Mouse (Mus musculus) liver, embryonic 14.5 days (tissue): ENCODE measurements at regions not wholly inside any gene's neighbourhood (a gene's known extent, or its start where the extent isn't known, plus 50 kb on each side); places are given as distances from the start of the nearest gene placed in this dataset.

ENCODE experiments used
- CTCF ChIP-seq: IDR thresholded peaks from 2 replicates; pipeline ENCODE4 v1.5.1; 2016; ENCODE audit warnings: antibody characterized with exemption, low read depth, control low read depth
- EP300 ChIP-seq: IDR thresholded peaks from 2 replicates; pipeline ENCODE4 v1.6.1; 2016; ENCODE audit warnings: antibody characterized with exemption, low read depth

- TF ChIP-seq CTCF (no peak), EP300 (no peak)
Measured at GRCm38 (mm10) chr7:62208529-62208928, 137.8 kb upstream of the Ndn start.
